Mouse (Mus musculus): ENCODE data around the gene Gm8113.
"Not testable (repeated sequence)": the region's sequence is repeated elsewhere in the genome, so short reads cannot be mapped to it uniquely, and the experiment has no call there.

DNA sequence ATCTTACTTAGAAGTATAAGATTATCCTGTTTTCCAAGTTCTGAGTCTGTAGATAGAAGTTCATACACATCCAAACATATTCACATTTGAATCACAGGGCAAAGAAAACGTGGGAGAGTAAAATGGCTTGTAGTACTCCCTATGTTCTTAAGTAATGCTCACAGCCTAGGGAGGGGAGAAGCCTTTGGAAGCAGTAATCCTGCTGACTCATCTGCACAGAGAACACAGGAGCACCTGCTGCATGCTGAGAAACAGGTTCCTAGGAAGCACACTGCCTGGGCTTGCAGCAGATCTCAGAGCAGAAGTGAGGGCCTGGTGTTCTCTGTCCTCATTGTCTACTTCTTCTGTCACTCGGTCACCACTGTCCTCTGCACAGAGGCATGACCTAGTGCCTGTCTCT, 29.8 kb upstream of the Gm8113 start:
- TF ChIP-seq ZNF384 (IDR thresholded peaks at IDR 0.05; ENCODE audit: low read depth, low read length); MAFK (IDR thresholded peaks at IDR 0.05; ENCODE audit: insufficient read depth, low read depth, low read length); CHD2 (IDR thresholded peaks at IDR 0.05; ENCODE audit: low read depth, low read length); HCFC1 (IDR thresholded peaks at IDR 0.05; ENCODE audit: borderline replicate concordance, insufficient read depth, low read length); ZC3H11A (IDR thresholded peaks at IDR 0.05; ENCODE audit: borderline replicate concordance, low read depth, low read length): not testable (repeated sequence)
